Mouse (Mus musculus) heart, adult 2 months (tissue): Measurements from ENCODE around the gene Gm20521. TPM values are rescaled to one million over a fixed set of nuclear protein-coding genes. Genes with fewer than 3 reads are reported as not detected.

ENCODE experiments used
- DNase-seq, 2 experiments: peaks; one replicate each; pipeline ENCODE4 v3.0.0; 2021
- H3K27ac ChIP-seq: fragments of 200-600 bp; 2 replicates; pipeline ENCODE4 v1.8.1; 2022
- H3K27me3 ChIP-seq: fragments of 200-500 bp; 2 replicates; pipeline ENCODE4 v1.6.1; 2012; ENCODE audit warnings: mild to moderate bottlenecking, low read length, inconsistent platforms, mixed read lengths; ENCODE audit not compliant: control insufficient read depth, insufficient read depth
- H3K36me3 ChIP-seq: fragments of 200-500 bp; 2 replicates; pipeline ENCODE4 v1.6.1; 2012; ENCODE audit warnings: low read length, inconsistent platforms; ENCODE audit not compliant: control insufficient read depth, insufficient read depth
- H3K4me1 ChIP-seq: fragments of 200-500 bp; 2 replicates; pipeline ENCODE4 v1.6.1; 2011; ENCODE audit warnings: low read length; ENCODE audit not compliant: control insufficient read depth, insufficient read depth
- H3K4me3 ChIP-seq: fragments of 200-600 bp; 2 replicates; pipeline ENCODE4 v1.8.1; 2022
- H3K79me2 ChIP-seq: fragments of 200-500 bp; replicated peaks from 2 replicates; pipeline ENCODE4 v1.6.1; 2012; ENCODE audit warnings: mild to moderate bottlenecking, inconsistent platforms, low read length, moderate library complexity, mixed read lengths; ENCODE audit not compliant: control insufficient read depth, insufficient read depth
- H3K9ac ChIP-seq: fragments of 200-500 bp; 2 replicates; pipeline ENCODE4 v1.6.1; 2012; ENCODE audit warnings: low read depth, mild to moderate bottlenecking, control low read depth, inconsistent platforms, low read length, mixed read lengths
- CTCF ChIP-seq: fragments of 200-600 bp; IDR thresholded peaks from 2 replicates; pipeline ENCODE4 v1.8.1; 2022; ENCODE audit warnings: antibody characterized with exemption, mild to moderate bottlenecking, moderate library complexity
- EP300 ChIP-seq: fragments of 200-500 bp; IDR thresholded peaks from 2 replicates; pipeline ENCODE4 v1.6.1; 2011; ENCODE audit warnings: low read depth, low read length, control low read depth; ENCODE audit not compliant: insufficient read depth
- POLR2A ChIP-seq: fragments of 200-500 bp; IDR thresholded peaks from 2 replicates; pipeline ENCODE4 v1.6.1; 2011; ENCODE audit warnings: mild to moderate bottlenecking, low read depth, low read length, control low read depth; ENCODE audit not compliant: insufficient read depth
- WGBS: fragments of 180-500 bp; shearing (Covaris S2); methylation state at CpG from one replicate; pipeline ENCODE4 v1.1.7; 2018; 5-methylcytosine and 5-hydroxymethylcytosine counted together
- intact Hi-C: fragments of 180-260 bp; cut with DNase I; formaldehyde crosslinking; loops from one replicate; pipeline ENCODE4 v1.15.1; 2025
- polyA plus RNA-seq: library from polyadenylated mRNA; depleted of rRNA; stranded (reverse); fragments of >200 nt; gene quantifications from 2 replicates; pipeline ENCODE4 v1.2.3, GENCODE M21; 2012
- total RNA-seq, 2 experiments: library from RNA; stranded (reverse); gene quantifications; 2 replicates each; pipeline ENCODE4 v1.2.3; 2021

The Gm20521 gene
- total and polyA plus RNA-seq, 3 experiments = 3.2 to 6.1 TPM; not detected in 1

DNA sequence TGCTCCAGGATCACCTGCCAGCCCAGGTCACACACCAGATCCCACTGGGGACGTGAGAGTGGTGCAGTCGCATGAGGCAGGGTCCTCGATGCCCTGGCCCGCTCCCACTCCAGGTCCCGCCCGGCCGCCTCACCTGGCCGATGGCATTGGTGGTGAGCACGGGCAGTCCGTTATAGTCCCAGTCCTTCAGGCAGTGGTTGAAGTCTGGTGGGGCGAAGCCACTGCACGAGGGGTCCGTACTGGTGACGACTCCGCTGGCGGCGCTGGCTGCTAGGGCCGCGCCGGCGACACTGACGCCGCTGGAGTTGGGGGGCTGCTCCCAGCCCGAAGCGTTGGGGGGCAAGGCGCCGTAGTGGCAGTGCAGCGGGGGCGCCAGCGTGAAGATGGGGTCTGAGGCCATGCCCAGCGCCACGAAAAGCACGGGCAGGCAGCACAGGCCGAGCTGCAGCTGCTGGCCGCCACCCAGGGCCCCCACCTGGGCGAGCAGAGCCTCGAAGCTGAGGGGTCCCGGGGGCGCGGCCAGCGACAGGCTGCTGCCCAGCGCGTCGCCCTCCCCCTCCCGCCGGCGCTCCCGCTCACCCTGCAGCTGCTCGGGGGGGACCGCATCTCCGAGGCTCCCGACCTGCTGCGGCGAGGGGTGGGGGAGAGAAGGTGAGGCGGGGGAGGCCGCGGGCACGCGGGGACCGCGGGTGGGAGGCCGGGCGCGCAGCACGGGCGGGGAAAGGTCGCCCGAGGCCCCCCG is 29.0 kb downstream of the Gm20521 start:
- intact Hi-C loops = no loop called here
- no peak for DNase-seq
- H3K4me3 ChIP-seq = peak overlapping the region; percentile 93
- peaks cover 5% of the 10 kb centered on the region for H3K4me1 ChIP-seq
- 7% methylated on average over 58 of the region's 69 CpGs for WGBS
- H3K79me2 ChIP-seq = no peaks in the 10 kb centered on the region
- H3K9ac ChIP-seq = peak overlapping the region; percentile 91
- peaks cover 3% of the 10 kb centered on the region; the same call in 1 of the 2 replicates for H3K27me3 ChIP-seq
- no peaks in the 10 kb centered on the region for H3K36me3 ChIP-seq
- no peak for TF ChIP-seq POLR2A
- no peak for TF ChIP-seq EP300
- no peak for TF ChIP-seq CTCF
- peak overlapping the region; percentile 36 for H3K27ac ChIP-seq

- WGBS = 0% methylated on average over 27 of the region's 28 CpGs
- TF ChIP-seq POLR2A (peak; percentile 82), CTCF (no peak), EP300 (no peak)
- Histone ChIP-seq H3K79me2 (no peaks in the 10 kb centered on the region), H3K9ac (peak within 1 kb of the TSS; percentile 91), H3K4me1 (peaks cover 5% of the 10 kb centered on the region), H3K27me3 (peaks cover 3% of the 10 kb centered on the region; the same call in 1 of the 2 replicates), H3K4me3 (peak within 1 kb of the TSS; percentile 93), H3K27ac (peak within 1 kb of the TSS; percentile 36), H3K36me3 (no peaks in the 10 kb centered on the region)
- DNase-seq = peak; percentile 72 to 82
- intact Hi-C loops = no loop called here
These were observed 29.6 kb downstream of the Gm20521 start, which contains the start of gene Slc22a17 for GRCm38 (mm10) chr14:54912886-54913285. TSS of gene Slc22a17 (minus strand) at chr14:54913132.

DNA sequence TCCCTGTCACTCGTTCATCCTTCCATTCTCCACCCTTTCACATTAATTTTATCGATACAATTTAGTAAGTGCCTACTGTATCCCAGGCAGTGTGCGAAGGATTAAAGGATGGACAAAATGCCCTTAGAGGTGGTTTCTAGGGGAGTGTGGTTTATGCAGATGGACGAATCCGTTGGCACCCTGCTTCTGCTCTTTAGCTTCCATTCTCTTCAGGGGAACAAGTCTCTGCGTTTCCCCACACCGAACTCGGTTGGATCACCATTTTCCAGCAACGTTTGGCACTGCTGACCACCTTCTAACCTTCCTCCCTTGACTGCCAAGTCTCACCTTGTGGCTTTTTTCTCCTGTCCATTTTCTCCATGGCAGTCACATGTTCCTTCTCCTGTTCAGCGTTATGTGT is 30.1 kb downstream of the Gm20521 start:
- peaks cover 5% of the 10 kb centered on the region for H3K4me1 ChIP-seq
- H3K4me3 ChIP-seq = peak overlapping the region; percentile 93
- WGBS = 22% methylated on average over 10 of the region's 10 CpGs
- TF ChIP-seq POLR2A = no peak
- TF ChIP-seq EP300 = no peak
- no peak for TF ChIP-seq CTCF
- intact Hi-C loops = no loop called here
- H3K79me2 ChIP-seq = no peaks in the 10 kb centered on the region
- peaks cover 3% of the 10 kb centered on the region; the same call in 1 of the 2 replicates for H3K27me3 ChIP-seq
- H3K36me3 ChIP-seq = no peaks in the 10 kb centered on the region
- H3K27ac ChIP-seq = no peak overlapping the region
- DNase-seq = no peak
- peak overlapping the region; percentile 10; the same call in 1 of the 2 replicates for H3K9ac ChIP-seq

DNA sequence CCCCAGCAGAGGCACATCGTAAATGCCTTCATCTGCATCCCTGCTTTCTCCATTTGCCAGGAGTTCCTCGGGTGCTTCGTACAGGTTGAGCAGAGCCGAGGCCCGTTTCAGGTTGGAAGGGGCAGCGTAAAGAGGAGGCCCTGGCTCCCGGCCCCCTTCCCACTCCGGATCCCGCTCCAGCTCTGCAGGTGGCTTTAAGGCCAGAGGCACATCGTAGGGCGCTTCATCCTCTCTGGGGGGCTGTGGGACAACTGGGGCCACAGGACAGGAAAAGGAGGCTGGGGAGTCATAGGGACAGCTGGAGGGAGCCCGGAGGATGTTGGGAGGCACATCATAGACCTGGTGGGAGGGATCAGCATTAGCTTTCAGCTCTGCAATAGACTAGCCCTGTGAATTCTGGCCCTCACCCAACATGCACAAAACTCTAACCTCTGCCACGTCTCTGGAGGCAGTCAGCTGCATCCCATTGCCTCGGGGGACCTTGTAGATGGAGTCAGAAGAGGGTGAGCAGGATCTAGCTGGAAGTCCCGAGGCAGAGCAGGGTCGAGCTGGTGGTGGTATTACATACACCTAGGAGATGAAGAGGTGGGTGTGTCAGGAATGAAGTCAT is 36.9 kb downstream of the Gm20521 start:
- intact Hi-C loops = no loop called here
- H3K4me1 ChIP-seq = no peaks in the 10 kb centered on the region; the same call in 1 of the 2 replicates
- DNase-seq = no peak
- H3K79me2 ChIP-seq = no peaks in the 10 kb centered on the region
- H3K36me3 ChIP-seq = no peaks in the 10 kb centered on the region
- TF ChIP-seq POLR2A (no peak), CTCF (no peak), EP300 (no peak)
- H3K9ac ChIP-seq = no peak overlapping the region
- no peaks in the 10 kb centered on the region for H3K27me3 ChIP-seq
- 71% methylated on average over 16 of the region's 16 CpGs for WGBS
- no peak overlapping the region for H3K27ac ChIP-seq
- H3K4me3 ChIP-seq = no peak overlapping the region

GRCm38 (mm10) chr14:54924641-54925348 is 41.6 kb downstream of the Gm20521 start:
- DNase-seq = peak; percentile 71 to 82
- 0 out of 2 replicates have a peak overlapping the region, but pooled peaks have one; percentile 34 for H3K4me3 ChIP-seq
- no peaks in the 10 kb centered on the region for H3K36me3 ChIP-seq
- intact Hi-C loops = no loop called here
- TF ChIP-seq CTCF (no peak), EP300 (no peak), POLR2A (no peak)
- H3K27me3 ChIP-seq = peaks cover 8% of the 10 kb centered on the region
- H3K27ac ChIP-seq = peak overlapping the region; percentile 58
- no peaks in the 10 kb centered on the region; the same call in 1 of the 2 replicates for H3K4me1 ChIP-seq
- 75% methylated on average over 7 of the region's 7 CpGs for WGBS
- H3K9ac ChIP-seq = no peak overlapping the region
- no peaks in the 10 kb centered on the region for H3K79me2 ChIP-seq
